Mouse (Mus musculus): ENCODE results near the gene Cel.
A peak's percentile ranks its signal among the peaks of the same experiment; 100 is the strongest.

The Cel gene

GRCm38 (mm10) chr2:28536766-28537633 lies 26.2 kb downstream of the Cel start:
- DNase-seq = no peak

GRCm38 (mm10) chr2:28536166-28536565 lies 27.0 kb downstream of the Cel start:
- DNase-seq = no peak

DNA sequence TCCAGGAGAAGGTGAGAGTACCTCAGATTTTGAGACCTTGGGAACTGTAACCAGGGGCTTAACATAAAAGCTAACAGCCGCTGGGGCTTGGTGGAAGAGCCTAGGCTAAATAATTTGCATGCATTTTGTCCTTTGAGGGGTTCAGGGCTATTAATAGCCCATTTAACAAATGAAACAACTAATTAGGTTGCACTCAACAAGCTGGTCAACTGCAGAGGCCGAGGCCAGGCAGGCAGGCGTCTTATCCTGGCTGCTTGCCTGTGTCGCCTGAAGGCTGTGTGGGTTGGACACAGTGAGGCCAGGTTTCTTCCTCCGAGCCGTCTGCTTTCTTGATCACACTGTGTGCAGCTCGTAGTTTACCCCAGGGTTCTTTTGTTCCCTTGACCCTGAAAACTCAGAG lies 27.6 kb downstream of the Cel start:
- no peak for DNase-seq

- DNase-seq = no peak
These were observed 28.0 kb downstream of the Cel start for GRCm38 (mm10) chr2:28535263-28535540.

DNA sequence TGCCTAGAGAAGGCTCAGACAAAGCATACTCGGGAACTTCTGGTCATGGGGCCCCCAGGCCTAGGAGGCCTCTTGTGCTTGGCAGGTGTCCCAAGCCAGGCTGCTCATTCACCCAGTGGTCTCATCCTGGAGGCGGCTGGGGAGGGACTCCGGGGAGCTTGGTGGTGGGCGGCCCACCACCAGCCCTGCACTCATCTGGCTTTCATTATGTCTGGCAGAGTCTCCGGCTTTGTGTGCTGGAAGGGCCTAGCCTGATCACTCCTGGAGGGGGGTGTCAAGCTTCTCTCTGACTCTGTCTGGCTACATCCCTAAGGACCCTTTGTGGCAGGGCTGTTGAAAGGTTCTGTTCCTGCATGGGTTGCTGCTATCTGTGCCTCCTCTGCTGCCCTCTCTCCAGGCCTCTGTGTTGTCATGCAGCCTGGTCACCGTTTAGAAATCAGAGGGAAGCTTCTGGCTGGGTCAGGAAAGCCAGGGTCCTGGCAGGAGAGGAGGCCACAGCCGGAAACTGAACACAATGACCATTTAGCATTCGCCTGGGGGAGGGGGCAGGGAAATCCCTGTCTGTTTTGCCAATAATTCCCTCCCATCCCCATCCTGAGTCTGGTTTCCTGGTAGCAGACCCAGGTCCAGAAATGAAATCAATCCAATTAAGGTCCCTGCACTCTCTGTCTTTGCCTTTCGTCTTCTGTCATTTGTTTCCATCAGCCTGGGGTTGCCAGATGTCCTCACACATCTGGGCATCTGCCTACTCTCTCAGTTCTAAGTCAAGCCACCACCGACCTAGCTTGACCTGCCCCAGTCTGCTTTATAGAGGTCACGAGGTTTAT lies 28.6 kb downstream of the Cel start:
- peak; percentile 21 for DNase-seq

GRCm38 (mm10) chr2:28533901-28534435 lies 29.2 kb downstream of the Cel start:
- no peak for DNase-seq

GRCm38 (mm10) chr2:28532938-28533771 lies 30.0 kb downstream of the Cel start:
- DNase-seq = peak; percentile 80

- DNase-seq = no peak
These were observed 32.9 kb downstream of the Cel start for GRCm38 (mm10) chr2:28530311-28530710.

DNA sequence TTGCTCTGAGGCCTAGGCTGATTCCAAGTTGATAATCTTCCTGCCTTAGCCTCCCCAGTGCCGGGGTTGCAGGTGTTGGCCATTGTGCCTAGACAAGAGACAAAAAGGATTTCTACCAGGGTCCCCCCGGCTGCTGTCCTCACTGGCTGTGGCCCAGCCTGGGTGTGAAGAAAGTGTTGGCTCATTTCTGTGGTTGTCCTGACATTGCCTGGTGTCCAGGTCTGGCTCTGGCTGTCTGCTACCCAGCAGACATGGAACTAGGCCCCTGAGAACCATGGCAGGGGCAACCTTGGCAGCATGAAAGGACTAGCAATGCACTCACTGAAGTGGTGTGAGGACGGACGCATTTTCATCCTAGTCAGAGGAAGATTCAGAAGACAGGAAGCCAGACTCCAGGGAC lies 33.3 kb downstream of the Cel start:
- DNase-seq = no peak

- DNase-seq = no peak
These were observed 34.9 kb downstream of the Cel start for GRCm38 (mm10) chr2:28528354-28528730.

GRCm38 (mm10) chr2:28527436-28528353 lies 35.5 kb downstream of the Cel start:
- no peak for DNase-seq

- no peak for DNase-seq
These were observed 37.0 kb downstream of the Cel start for GRCm38 (mm10) chr2:28525943-28526876.

GRCm38 (mm10) chr2:28525219-28525942 lies 37.8 kb downstream of the Cel start:
- peak; percentile 61 for DNase-seq

DNA sequence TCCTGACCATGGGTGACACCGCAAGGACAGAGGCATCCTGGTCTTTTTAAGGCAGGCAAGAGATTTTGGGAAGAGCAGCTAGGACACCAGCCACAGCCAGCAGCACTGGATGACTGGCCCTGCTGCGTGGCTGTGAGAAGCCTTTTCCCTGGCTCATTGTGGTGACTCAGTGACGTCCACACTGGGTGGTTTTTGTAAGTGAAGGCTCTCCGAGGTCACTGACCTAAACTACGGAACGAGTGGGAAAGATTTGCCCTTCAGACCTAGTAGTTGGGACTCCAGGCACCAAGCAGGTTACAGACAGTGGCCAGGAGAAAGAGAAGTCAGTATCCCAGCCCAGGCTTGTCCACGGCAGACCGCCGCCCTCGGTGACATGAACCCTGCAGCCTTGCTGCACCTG lies 38.8 kb downstream of the Cel start:
- no peak for DNase-seq

DNA sequence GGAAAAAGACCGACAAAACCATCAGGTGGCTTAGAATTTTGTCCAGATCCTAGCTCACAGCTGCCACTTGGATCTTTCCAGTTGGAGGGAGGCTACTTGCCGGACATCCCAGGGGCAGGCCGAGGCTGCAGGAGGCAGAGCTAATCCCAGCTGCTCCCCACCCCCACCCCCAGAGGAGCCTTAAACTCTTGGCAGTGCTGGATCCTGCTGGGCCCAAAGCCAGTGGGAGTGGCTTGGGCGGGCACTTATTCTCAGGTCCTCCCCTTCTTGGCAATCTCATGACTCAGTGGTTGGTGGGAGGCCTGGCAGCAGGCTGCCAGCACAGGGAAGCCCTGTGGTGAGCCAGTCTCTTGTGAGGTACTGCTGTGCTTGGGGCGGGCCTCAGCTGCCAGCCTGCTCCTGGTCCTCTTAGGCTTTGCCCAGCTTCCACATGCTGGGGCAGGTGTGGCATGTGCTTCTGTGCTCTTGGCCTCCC lies 39.5 kb downstream of the Cel start:
- peak; percentile 72 for DNase-seq

DNA sequence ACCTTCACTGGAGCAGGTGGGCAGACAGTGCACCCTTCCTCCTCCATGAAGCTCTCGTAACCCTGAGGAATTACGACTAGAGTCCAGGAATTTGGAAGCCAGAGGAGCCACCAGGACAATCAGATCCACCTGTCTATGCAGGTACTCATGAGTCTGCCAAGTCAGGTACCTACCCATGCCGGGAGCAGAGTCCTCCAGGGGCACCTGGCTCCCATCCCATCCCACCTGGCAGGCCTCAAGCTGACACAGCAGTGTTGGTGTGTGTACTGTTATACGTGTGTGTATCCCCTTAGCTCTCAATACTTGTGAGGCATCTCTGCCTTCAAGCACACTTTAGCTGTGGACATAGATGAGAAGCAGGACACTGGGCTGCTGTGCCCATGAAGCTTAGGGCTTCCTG lies 41.0 kb downstream of the Cel start:
- no peak for DNase-seq

- DNase-seq = no peak
These were observed 41.5 kb downstream of the Cel start for GRCm38 (mm10) chr2:28521571-28522151.

DNA sequence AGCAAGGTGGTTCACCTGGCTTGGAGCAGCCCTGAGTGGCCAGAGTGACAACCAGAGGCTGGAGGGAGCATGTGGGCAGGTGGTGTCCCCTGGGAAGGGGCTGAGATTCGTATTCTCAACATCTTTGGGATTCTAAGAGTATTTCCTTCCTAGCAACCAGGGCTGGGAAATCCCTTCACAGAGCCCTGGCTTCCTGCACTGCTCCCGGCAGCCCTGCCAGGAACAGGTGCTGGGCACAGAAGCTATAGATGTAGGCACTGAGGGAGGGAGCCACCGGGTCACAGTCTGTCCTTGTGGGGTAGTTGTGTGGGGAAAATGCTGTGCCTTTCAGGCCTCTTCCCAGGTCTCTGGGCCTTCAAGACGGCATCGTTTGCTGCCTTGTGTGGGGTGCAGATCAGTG lies 42.6 kb downstream of the Cel start:
- DNase-seq = no peak

DNA sequence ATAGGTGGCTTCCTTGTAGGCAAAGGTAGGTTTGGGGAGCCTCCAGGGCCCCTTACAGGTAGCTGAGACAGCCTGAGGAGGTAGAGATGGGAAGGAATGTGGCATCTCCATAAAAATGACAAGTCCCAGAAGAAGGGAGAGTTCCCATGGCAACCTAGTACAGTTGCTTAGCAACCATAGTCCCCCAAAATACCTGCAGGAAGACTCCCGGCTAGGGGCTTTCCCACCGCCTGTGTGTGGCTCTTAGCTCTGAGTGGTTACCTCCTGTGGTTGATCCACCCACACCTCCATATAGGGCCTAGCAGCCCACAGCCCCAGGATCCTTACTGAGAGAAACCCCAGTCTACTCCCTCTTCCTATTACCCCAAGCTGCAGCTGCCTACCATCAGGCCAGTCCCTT lies 45.0 kb downstream of the Cel start:
- DNase-seq = no peak

All from liver (tissue).